In genomic region chr7:44760366-44760765, GRCm38 (mm10) we compare ENCODE assay signal across 23 mouse cellular contexts. TPM values are rescaled to one million over a fixed set of nuclear protein-coding genes. Genes with fewer than 3 reads are reported as not detected.
DNase-seq lines count a peak whose midpoint lies in the region; TF ChIP-seq lines count a peak whose summit lies in the region.
"Had no signal": no experiment of that assay in that cellular context is flagged by ENCODE, and none has a peak within 500 bp of the region (broad histone marks: within the 10 kb centered on the region; RNA-seq: fewer than 3 reads in every experiment).

No protein-coding gene starts in this region.

- H3K27ac ChIP-seq in MEL (ENCODE audit: control insufficient read depth, low read depth, low read length) = no peak overlapping the region

- no peaks in the 10 kb centered on the region for H3K79me2 ChIP-seq in MEL (ENCODE audit: control insufficient read depth, insufficient read depth, low read length, poor library complexity)

- H3K4me1 ChIP-seq in MEL (ENCODE audit: control insufficient read depth in 1 of 2, insufficient read depth in 2 of 2, low read length in 2 of 2) = no peaks in the 10 kb centered on the region

- H3K36me3 ChIP-seq in MEL (ENCODE audit: control insufficient read depth in 1 of 2, insufficient read depth in 2 of 2, low read length in 2 of 2) = no peaks in the 10 kb centered on the region; a peak in 2 of 4 replicates

- no peak overlapping the region for H3K4me3 ChIP-seq in MEL (ENCODE audit: control insufficient read depth in 1 of 2, insufficient read depth in 1 of 2, low read depth in 2 of 2, low read length in 2 of 2)

- no peak for TF ChIP-seq POLR2A in MEL (IDR thresholded peaks at IDR 0.05; ENCODE audit: control insufficient read depth in 1 of 2, insufficient read depth in 1 of 2, low read depth in 1 of 2, low read length in 2 of 2, poor library complexity in 1 of 2)

- no peaks in the 10 kb centered on the region for H3K27me3 ChIP-seq in MEL (ENCODE audit: control insufficient read depth in 1 of 2, insufficient read depth in 2 of 2, low read length in 2 of 2)
- H3K27me3 ChIP-seq: CH12.LX, Patski had no signal

- no peak overlapping the region for H3K9ac ChIP-seq in MEL (ENCODE audit: control insufficient read depth, low read depth, low read length, poor library complexity, severe bottlenecking)

- no peak for TF ChIP-seq EP300 in MEL (IDR thresholded peaks at IDR 0.05; ENCODE audit: low read depth in 1 of 2, low read length in 2 of 2)

- no peak for DNase-seq in MEL (ENCODE audit: low read depth, low spot score)
- DNase-seq in kidney, postnatal 10 days = no peak
- DNase-seq: adrenal gland, adult 2 months; adrenal gland, adult 8-10 months; adrenal gland, postnatal 10 days; adrenal gland, postnatal 14 days; adrenal gland, postnatal 25 days; adrenal gland, postnatal 36 days; B cell, adult 2 months; cerebellum, adult 11 months; cerebellum, adult 11-12 months; cerebellum, adult 18-20 months; cerebellum, adult 2 months; cerebellum, adult 8-10 months had no signal

- no peak for TF ChIP-seq RAD21 in MEL (IDR thresholded peaks at IDR 0.05; ENCODE audit: low read depth, low read length)

- H3K9me3 ChIP-seq in MEL (replicated peaks; ENCODE audit: insufficient read depth, low read length) = no peaks in the 10 kb centered on the region
- H3K9me3 ChIP-seq: G1E had no signal

- TF ChIP-seq CTCF in MEL (IDR thresholded peaks at IDR 0.05 in 2 of 3, conservative IDR thresholded peaks at IDR 0.05 in 1 of 3; ENCODE audit: control insufficient read depth in 1 of 3, insufficient read depth in 1 of 3, low read depth in 2 of 3, low read length in 3 of 3, poor library complexity in 1 of 3, severe bottlenecking in 1 of 3) = no peak

TF ChIP-seq in MEL, 35 proteins besides CTCF, POLR2A, EP300 and RAD21:
- TF ChIP-seq GATA1 (IDR thresholded peaks at IDR 0.05; ENCODE audit: low read depth, low read length) = peak; percentile 52; the same call in 1 of the 2 replicates
- TF ChIP-seq NELFE (IDR thresholded peaks at IDR 0.05; ENCODE audit: low read depth, low read length) = no peak
- no peak for TF ChIP-seq KAT2A (conservative IDR thresholded peaks at IDR 0.05; ENCODE audit: low read depth, low read length)

RNA-seq across cellular contexts. Expression of gene Zfp473, which starts 9.5 kb away (rescaled TPM):
- 0.65 and 1.3 TPM in 2 replicates for total RNA-seq in MEL (2012; rRNA removed)
- under 1 TPM in 1 of 2 experiments, not detected in 1; 0.96 TPM for polyA plus RNA-seq in MEL (2012; ENCODE audit: insufficient read depth in 1 of 2, insufficient read length in 2 of 2, low read depth in 1 of 2, low replicate concordance in 2 of 2, missing spikeins in 1 of 2)

RNA-seq across cellular contexts. Expression of gene Vrk3, which starts 12.2 kb away (rescaled TPM):
- total RNA-seq in MEL (2012; rRNA removed) = 24.9 and 25.7 TPM in 2 replicates
- polyA plus RNA-seq in MEL (2012; ENCODE audit: insufficient read depth in 1 of 2, insufficient read length in 2 of 2, low read depth in 1 of 2, low replicate concordance in 2 of 2, missing spikeins in 1 of 2) = 10 to 100 TPM in 1 of 2 experiments, not detected in 1; 55.6 TPM

RNA-seq across cellular contexts. Expression of gene Izumo2, which starts 51.8 kb away (rescaled TPM):
- not detected in 2 replicates for total RNA-seq in MEL (2012; rRNA removed)
- not detected for polyA plus RNA-seq in MEL (2012; ENCODE audit: insufficient read depth in 1 of 2, insufficient read length in 2 of 2, low read depth in 1 of 2, low replicate concordance in 2 of 2, missing spikeins in 1 of 2)
- total RNA-seq: adrenal gland, adult 18-20 months; adrenal gland, adult 2 months; adrenal gland, adult 8-10 months; adrenal gland, postnatal 10 days; adrenal gland, postnatal 14 days; adrenal gland, postnatal 25 days; adrenal gland, postnatal 36 days; adrenal gland, postnatal 4 days; CH12.LX; G1E had no signal
- polyA plus RNA-seq: activated CD4-positive, CD25-positive, alpha-beta regulatory T cell, adult 4 months; adrenal gland, adult 2 months; brain, embryonic 14.5 days; C2C12; CD4-positive, CD25-positive, alpha-beta regulatory T cell, adult 4 months; cerebellum, adult 2 months; G1E; Patski had no signal

RNA-seq across cellular contexts. Expression of gene Nup62, which starts 55.5 kb away (rescaled TPM):
- total RNA-seq in MEL (2012; rRNA removed) = 136 and 137 TPM in 2 replicates
- 100 to 1,000 TPM in 1 of 2 experiments, not detected in 1; 235 TPM for polyA plus RNA-seq in MEL (2012; ENCODE audit: insufficient read depth in 1 of 2, insufficient read length in 2 of 2, low read depth in 1 of 2, low replicate concordance in 2 of 2, missing spikeins in 1 of 2)

RNA-seq across cellular contexts. Expression of gene Il4i1, which starts 55.8 kb away (rescaled TPM):
- total RNA-seq in MEL (2012; rRNA removed) = 0.73 and 0.92 TPM in 2 replicates
- under 1 TPM in 1 of 2 experiments, not detected in 1; 0.54 TPM for polyA plus RNA-seq in MEL (2012; ENCODE audit: insufficient read depth in 1 of 2, insufficient read length in 2 of 2, low read depth in 1 of 2, low replicate concordance in 2 of 2, missing spikeins in 1 of 2)
